Mouse (Mus musculus) mouse trophoblast stem cell (cell line): ENCODE measurements around the gene Wdr86.
"Not testable (repeated sequence)": the region's sequence is repeated elsewhere in the genome, so short reads cannot be mapped to it uniquely, and the experiment has no call there.

Source experiments
- in situ Hi-C, 2 experiments: fragments of 300-500 bp; cut with MseI, MboI; formaldehyde crosslinking; loops; 2 replicates in 1 of 2; 3 replicates in 1 of 2; pipeline ENCODE4 v1.15.1; 2025

The Wdr86 gene

GRCm38 (mm10) chr5:24733134-24733533, 2.6 kb upstream of the Wdr86 start:
- in situ Hi-C loops, result no loop called here

- in situ Hi-C loops, result no loop called here
Observed at GRCm38 (mm10) chr5:24730986-24731385, 459 bp upstream of the Wdr86 start.

GRCm38 (mm10) chr5:24729797-24730487, 585 bp downstream of the Wdr86 start:
- in situ Hi-C loops, result no loop called here

DNA sequence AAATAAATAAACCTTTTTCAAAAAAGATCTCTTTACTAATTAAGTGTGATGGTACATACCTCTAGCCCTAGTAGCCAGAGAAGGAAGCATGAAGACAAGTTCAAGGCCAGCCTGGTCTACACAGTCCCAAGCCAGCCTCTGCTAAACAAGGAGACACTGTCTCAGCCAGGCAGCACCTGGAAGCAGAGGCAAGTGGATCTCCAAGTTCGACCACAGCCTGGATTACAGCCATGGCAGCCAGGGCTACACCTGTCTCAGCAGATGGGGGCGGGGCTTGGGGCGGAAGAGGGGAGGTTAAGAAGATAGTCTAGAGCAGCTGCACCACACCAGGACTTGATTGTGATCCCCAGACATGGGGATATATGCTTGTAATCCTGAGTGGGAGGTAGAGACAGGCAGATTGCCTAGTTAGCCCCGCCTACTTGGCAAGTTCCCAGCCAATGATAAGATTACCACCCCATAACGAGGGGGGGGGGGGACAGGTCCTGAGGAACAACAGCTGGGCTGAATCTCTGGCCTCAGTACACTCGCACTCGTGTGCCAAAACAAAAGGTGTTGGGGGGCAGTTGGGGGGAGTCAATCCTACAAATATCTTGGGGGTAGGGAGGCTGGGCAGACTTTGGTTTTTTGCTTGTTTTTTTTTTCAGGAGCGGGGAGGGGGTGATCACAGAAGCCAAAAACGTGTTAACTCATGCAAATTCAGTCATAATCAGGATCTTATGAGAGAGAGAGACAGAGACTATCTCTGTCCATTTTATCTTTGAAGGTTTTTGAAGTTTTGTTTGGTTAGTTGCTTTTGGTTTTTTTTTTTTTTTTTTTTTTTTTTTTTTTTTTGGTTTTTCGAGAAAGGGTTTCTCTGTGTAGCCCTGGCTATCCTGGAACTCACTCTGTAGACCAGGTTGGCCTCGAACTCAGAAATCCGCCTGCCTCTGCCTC, 3.4 kb downstream of the Wdr86 start:
- in situ Hi-C loops, result no loop called here

DNA sequence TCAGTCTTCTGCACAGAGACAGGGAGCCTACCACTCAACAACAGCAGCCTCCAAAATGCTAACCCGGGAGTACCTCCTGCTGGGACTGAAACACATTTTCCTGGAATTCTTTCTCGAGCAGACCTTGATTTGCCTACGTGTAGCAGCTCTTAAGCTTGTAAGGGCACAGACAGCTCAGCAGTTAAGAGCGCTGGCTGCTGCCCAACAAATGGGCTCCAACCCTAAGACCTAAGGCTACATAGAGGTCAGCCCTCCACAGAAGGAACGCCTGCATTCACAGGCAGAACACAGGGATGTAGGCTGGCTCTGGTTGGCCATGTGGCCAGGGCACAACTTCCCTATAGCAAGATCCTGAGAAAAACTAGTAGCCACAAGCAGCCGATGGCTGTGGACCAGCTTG, 4.6 kb downstream of the Wdr86 start:
- in situ Hi-C loops, result no loop called here

- in situ Hi-C loops, result no loop called here
Observed at GRCm38 (mm10) chr5:24724805-24725204, 5.7 kb downstream of the Wdr86 start.

- in situ Hi-C loops, result no loop called here
Observed at GRCm38 (mm10) chr5:24724270-24724634, 6.3 kb downstream of the Wdr86 start.

GRCm38 (mm10) chr5:24723527-24724269, 6.8 kb downstream of the Wdr86 start:
- in situ Hi-C loops, result no loop called here

GRCm38 (mm10) chr5:24719852-24720251, 10.7 kb downstream of the Wdr86 start:
- in situ Hi-C loops, result no loop called here

DNA sequence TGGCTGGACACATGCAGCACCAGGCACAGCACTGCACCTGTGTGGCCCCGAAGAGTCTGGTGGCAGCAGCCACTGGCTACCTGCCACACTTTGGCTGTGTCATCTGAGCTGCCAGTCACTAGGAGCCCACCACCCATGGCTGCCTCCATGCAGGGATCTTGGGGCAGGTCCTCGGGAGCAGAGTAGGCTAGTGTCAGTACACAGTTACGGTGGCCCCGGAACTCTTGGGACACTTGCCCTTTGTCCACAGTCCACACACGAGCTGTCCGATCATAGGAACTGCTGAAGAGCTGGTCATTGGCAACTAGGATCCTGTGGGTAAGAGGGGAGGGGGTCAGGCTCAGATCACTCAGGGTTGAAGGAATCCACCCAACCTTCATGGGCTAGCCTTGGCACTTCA, 12.5 kb downstream of the Wdr86 start:
- in situ Hi-C loops, result no loop called here

DNA sequence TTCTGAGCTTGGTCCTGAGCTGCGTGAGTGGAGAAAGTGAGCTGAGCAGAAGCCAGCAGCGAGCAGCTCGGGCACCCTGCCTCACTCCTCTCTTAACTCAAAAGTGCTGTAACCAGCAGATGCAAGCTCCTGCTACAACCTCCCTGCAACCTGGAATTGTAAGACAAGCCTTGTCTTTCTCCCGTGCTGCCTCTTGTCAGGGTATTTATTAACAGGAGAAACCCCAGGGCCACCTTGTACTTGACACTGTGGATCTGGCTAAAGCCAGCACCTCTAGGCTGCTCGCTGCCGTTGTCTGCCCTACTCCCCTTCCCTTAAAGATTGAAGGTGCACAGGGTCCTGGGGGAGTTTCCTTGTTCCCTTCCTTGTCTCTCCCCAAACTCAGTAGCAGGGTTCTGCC, 16.5 kb downstream of the Wdr86 start:
- in situ Hi-C loops, result no loop called here

- in situ Hi-C loops, result no loop called here
Observed at GRCm38 (mm10) chr5:24713199-24713598, 17.3 kb downstream of the Wdr86 start.

DNA sequence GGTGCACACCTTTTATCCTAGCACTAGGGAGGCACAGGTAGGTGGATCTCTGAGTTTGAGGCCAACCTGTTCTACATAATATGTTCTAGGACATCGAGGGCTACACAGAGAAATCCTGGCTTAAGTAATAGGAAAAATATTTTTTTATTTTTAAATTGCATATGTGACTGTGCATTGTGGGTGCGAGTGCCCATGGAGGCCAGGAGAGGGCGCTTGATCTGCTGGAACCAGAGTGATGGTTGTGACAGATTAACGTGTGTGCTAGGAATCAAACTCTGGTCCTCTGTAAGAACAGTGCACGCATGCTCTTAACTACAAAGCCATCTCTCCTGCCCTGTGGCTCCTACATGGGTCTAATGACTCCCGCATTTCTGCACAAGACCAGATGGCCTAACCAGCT, 18.9 kb downstream of the Wdr86 start:
- in situ Hi-C loops, result no loop called here

- in situ Hi-C loops, result no loop called here
Observed at GRCm38 (mm10) chr5:24709962-24710361, 20.6 kb downstream of the Wdr86 start.

- in situ Hi-C loops, result no loop called here
Observed at GRCm38 (mm10) chr5:24704615-24705014, 25.9 kb downstream of the Wdr86 start.

DNA sequence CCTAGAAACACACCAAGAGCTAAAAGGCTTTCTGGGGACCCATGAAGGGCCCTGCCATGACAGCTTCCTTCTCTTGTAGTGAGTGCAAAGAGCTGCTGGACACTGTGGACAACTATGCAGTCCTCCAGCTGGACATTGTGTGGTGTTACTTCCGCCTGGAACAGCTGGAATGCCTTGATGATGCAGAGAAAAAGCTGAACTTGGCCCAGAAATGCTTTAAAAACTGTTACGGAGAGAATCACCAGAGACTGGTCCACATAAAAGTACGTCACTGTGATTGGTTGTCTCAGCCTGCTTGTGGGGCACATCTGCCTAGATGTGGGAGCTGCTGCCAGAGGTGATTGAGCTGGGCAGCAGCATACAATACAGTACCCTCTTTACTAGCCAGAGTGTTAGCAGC, 29.3 kb downstream of the Wdr86 start:
- in situ Hi-C loops, result no loop called here

- in situ Hi-C loops, result no loop called here
Observed at GRCm38 (mm10) chr5:24696704-24697103, 33.8 kb downstream of the Wdr86 start.

- in situ Hi-C loops, result no loop called here
Observed at GRCm38 (mm10) chr5:24687696-24688095, 42.8 kb downstream of the Wdr86 start.

DNA sequence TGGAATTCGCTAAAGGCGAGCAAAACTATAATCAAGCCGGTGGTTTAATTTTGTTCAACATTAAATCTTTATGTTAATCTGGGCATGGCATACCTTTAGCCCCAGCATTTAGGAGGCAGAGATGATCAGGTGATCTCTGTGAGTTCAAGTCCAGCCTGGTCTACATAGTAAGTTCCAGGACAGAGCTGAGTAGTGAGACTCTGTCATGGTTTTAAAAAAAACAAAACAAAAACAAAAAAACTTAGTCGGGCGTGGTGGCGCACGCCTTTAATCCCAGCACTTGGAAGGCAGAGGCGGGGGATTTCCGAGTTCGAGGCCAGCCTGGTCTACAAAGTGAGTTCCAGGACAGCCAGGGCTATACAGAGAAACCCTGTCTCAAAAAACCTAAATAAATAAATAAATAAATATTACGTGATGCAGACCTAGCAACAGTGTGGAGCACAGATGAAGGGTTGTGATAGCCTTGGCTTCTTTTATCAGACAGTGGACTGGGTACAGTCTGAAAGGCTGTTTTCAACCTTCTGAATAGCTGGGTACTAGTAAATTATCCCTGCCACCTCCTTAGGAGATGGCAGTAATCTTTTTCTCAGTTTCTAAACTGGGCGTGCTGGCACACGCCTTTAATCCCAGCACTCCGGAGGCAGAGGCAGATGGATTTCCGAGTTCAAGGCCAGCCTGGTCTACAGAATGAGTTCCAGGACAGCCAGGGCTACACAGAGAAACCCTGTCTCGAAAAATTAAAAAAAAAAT, 43.7 kb downstream of the Wdr86 start:
- in situ Hi-C loops, result not testable (repeated sequence)

DNA sequence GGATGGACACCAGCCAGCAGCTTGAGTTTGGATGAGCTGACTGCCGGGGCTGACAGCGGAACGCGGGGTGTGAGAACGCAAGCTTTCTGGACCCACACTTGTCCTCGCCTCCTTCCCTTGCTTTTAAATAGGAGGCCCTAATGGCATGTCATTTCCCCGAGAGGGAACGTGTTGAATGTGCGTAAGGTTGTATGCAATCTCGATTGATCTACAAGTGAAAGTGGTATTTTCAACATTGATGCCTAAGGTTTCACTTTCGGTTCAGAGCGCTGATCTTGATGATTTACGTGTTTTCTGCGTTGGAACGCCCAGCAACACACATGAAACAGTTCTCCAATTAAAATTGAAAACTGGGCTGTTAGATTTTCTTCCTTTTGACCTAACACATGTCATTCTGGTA, 44.4 kb downstream of the Wdr86 start:
- in situ Hi-C loops, result no loop called here

DNA sequence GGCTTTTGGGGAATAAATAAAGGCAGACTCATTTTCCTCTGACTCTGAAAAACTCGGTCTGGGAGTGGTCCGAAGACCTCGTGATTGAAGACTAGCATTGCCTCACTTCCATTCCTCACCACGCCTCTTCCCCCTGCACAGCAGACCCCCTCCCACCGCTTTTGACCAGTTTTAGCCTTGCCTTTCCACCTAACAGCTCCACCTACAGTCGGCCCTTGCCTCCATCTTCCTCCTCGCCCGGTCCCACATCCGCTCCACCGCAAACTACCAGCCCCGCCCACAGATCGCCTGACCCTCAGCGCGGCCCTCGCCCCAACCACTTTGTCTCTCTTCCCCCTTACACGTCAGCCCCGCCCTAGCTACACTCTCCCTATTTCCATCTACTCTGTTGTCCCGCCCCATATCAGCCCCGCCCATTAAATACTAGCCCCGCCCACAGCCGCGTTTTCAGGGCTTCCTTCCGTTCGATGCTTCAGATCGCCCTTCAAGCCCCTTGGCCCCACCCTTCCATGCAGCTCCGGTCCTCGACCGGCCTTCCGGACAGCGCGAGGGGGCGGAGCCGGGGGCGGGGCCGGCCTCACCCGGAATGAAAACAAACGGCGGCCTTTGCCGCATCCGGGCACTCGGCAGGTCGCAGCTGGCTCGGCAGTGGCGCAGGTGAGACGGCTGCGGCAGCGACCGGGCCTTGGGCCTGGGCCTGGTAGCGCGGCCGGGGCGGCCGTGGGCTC, 45.0 kb downstream of the Wdr86 start, which contains the start of gene Nub1:
Gene Nub1 (plus strand): TSS at position 167 of the 728 bp plus-strand sequence.
- in situ Hi-C loops, result no loop called here
